Mouse (Mus musculus) bone marrow, adult 2 months (tissue): ENCODE measurements around the gene Fam214a.

Experiments used
- CTCF ChIP-seq: fragments of 200-500 bp; IDR thresholded peaks from 2 replicates; pipeline ENCODE4 v1.5.1; 2011; ENCODE audit warnings: low read length, control low read depth; ENCODE audit not compliant: control insufficient read depth, insufficient read depth
- POLR2A ChIP-seq: fragments of 200-500 bp; IDR thresholded peaks from 2 replicates; pipeline ENCODE4 v1.6.1; 2011; ENCODE audit warnings: low read depth, mild to moderate bottlenecking, control low read depth, low read length, borderline replicate concordance; ENCODE audit not compliant: control insufficient read depth

DNA sequence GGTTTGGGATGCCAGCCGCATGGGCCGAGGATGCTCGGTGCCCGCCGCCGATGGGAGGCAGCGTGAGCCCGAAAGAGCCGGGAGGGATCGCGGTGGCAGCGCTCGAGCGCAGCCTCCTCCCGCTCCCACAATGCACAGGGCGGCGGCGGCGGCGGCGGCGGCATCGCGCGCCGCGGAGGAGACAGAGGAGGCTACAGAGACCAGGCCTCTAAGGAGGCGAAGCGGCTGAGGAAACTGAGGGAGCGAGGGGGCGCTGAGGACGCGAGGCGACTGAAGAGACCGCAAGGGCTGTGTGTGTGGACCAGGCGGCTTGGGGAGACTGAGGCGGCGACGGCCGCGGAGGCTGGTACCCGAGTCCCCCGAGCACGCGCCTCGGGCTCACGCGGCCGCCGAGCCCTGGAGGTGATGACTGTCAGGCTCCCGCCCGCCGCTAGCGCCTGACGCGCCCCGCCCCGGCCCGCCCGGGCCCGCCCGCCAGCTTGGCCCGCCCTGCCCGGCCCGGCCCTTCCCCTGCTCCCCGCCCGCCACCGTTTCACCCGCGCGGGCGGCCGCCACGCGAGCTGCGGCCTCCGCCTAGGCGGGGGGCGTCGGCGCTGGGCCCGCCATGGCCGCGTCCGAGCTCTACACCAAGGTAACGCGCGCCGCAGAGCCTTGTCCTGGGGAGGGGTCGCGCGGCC, 118.5 kb downstream of the Fam214a start:
- TF ChIP-seq CTCF (0 out of 2 replicates have a peak, but pooled peaks have one; percentile 3), POLR2A (peak; percentile 44; the same call in 1 of the 2 replicates)
